Mouse (Mus musculus) right cerebral cortex, postnatal 36 days (tissue): ENCODE measurements around the gene Tfpt.

ENCODE experiments used
- DNase-seq, 2 experiments: peaks; one replicate each; pipeline ENCODE4 v3.0.0; 2022; ENCODE audit warnings: low spot score in 2 of 2, mixed read lengths in 1 of 2

Tfpt gene

DNA sequence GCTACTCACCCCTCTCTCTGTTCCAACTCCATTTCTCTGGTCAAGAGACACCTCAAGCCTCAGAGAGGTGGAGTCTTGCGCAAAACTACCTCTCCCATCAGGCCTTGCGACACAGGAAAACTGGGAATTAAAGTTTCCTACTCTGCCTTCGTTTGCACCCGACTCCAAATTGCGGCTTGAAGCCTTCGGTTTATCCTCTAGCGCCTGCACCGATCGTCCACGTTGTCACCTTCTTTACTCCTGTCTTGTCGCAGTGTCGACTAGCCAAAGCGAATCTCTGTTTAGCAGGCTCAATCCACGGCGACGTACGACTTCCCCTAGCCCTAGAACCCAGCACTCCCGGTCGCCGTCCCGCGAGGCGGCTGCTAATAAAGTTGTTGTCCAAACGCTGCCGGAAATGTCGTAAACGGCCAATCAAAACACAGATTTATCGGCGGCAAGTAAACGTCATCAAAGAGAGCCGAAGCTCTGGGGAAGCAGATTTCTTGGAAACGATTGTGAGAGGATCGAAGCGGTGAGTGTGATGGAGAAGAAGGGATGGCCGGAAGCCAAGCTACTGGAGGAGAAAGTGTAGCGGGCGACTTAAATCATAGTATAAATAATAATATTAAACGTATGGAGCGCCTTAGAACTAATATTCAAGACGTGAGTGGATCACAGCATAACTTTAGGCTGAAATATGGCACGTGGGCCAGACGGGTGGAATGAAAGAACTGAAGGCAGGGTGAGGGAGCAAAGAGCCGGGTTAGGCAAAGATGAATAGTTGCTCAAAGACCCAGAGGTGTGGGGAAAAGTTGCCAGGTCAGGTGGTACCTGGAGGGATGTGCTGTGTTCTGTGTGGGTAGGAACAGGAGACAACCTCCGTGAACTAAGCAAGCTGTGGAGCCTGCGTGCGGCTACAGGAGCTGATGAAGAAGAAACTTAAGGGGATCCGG is at the start of gene Tfpt, which contains the start of gene Prpf31:
Gene Tfpt, minus strand, starts transcription at position 387 of the 935 bp plus-strand sequence.
Gene Prpf31, plus strand, starts transcription at position 443 of the 935 bp plus-strand sequence.
- peak; percentile 90 to 93 for DNase-seq

DNA sequence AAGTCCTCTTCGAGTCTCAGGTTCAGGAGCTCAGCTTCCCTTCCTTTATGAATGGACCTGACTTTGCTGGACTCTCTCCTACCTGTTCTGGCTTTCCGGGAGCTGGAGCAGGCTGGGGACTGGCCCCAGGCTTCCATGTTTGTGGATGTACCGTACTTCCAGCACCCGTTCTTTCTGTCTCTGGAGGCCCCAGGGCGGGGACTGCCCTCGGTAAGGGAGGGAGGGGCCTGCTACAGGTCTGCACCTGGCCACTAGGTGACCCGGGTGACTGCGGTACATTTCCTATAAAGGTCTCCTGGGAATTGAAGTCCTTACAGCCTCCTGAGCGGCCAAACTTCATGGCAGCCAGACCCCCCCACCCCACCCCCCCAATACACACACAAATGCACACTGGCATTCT is 47.6 kb upstream of the Tfpt start, which contains the start of gene Tmc4:
Gene Tmc4, minus strand, starts transcription at position 212 of the 400 bp plus-strand sequence.
- DNase-seq: no peak

DNA sequence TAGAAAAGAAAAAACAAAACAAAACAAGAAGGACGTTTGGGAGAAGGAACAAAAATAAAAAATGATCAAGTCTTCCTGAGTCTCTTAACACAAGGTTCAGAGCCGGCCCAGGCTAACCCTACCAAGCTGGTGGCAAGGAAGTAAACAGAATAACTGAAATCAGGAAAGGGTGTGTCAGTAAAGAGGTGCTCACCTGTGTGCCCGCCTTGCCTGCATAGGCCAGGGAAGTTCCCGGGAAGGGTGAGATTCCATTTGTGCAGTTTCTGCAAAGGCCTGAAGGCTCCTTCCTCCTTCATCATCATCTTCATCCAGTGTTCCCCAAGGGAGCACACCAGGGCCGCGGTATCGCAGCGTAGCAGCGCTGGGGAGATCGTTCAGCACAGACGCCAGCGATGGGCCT is 46.6 kb upstream of the Tfpt start:
- DNase-seq: no peak

DNA sequence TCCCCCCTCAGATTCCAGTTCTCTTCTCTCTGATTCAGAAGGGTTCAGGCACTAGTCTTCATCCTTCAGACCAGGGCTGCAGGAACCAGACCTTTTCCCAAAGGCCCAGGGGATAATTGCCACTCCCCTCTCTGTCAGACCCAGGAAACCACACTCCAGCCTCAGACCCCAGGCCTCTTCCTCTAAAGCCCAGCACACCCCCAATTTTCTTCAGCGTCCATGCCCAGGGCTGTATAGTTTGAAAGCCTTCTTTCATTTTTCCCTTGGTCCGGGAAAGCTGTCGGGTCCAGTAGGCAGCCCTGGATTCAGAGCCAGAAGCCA is 45.5 kb upstream of the Tfpt start:
- no peak for DNase-seq

DNA sequence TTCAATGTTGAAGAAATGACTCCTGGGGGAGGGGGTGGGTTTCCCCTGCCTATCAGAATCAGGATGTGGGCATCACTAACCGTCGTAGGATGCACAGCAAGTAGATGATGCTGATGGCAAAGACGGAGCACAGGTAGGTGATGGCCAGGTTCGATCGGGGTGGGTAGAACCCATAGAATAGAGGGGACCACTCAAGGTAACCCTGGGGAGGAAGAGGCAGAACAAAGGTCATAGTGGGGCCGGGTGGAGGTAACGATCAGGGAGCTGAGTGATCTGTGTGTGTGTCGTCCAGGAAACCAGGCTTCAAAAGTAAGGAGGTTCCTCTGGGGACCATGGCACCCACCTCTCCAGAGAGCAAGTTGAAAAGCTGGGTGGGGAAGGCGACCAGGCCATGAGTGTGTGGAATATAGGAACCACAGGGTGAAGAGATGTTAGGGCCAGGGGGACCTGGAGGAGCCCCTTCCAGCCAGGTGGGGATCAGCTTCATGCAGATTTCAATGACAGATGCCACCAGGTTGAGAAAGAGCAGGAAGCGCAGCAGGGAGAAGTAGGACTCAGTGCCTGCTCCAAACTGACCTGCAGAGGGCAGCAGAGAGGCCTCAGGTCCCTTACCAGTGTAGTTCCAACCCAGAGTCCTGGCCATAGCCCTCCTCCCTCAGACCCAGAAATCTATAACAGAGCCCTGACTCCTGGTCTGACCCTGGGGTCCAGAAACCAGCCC is 44.9 kb upstream of the Tfpt start:
- DNase-seq: peak; percentile 59 to 65

DNA sequence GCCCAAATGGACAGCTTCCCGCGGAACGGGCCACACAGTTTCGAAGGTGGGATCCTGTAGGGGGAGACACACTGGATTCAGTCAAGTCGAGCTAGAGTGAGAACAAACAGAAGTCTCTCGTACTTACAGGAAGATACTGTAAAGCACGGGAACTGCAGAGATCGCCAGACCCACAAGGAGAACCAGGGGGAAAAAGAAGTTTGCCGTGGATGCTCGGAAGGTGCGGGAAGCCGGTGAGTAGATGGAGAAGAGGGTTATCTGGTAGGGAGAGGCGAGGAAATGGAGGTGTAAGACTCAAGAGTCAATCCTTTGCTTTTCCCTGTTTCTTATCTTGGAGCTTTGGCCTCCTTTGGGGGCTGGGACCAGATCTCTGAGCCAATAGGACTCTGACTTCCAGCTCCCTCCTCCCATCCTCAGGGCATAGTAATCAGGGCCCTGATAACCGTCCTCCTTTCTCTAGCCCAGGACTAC is 37.2 kb upstream of the Tfpt start:
- DNase-seq: no peak

DNA sequence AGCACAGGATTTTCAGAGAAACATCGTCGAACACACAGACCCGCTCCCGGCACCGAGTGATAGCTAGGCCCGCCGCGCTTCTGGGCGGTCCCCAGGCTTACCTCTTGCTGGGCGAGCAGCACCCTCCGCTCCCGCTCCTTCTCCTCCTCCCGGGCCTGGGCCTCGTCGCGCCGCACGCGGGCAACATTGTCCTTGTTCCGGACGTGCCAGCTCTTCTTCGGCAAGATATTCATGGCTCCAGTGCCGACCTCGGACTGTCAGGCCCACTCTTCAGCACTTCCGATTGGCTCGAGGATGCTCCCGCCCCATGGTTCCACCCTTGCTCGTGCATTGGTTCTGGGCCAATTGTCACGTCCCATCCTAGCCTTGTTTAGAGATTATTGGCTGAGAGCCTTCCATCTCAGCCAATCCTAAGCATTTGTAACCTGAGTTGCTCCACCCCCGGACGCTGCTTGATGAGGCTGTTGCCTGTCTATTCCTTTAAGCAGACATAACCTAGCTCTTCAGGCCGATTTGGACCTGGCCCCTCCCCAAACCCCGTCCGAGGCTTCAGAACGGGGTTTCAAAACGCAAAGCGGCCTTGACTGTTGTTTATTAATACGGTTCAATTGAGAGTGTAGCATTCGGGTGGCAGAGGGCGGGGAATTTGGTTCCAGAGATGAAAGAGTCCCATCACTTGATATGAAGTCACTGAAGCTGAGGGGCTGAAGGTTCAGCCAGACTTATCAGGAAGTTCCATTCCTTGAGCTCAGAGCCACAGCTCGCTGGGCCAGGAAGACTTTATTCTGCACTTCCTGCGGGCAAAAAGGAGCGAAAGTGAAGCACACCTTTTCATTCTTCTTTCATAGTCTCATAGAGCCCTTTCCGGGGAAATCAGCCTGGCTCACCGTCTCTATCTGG is 35.7 kb upstream of the Tfpt start, which contains the start of gene Leng1:
Gene Leng1, minus strand, starts transcription at position 626 of the 900 bp plus-strand sequence.
- peak; percentile 95 to 98 for DNase-seq

DNA sequence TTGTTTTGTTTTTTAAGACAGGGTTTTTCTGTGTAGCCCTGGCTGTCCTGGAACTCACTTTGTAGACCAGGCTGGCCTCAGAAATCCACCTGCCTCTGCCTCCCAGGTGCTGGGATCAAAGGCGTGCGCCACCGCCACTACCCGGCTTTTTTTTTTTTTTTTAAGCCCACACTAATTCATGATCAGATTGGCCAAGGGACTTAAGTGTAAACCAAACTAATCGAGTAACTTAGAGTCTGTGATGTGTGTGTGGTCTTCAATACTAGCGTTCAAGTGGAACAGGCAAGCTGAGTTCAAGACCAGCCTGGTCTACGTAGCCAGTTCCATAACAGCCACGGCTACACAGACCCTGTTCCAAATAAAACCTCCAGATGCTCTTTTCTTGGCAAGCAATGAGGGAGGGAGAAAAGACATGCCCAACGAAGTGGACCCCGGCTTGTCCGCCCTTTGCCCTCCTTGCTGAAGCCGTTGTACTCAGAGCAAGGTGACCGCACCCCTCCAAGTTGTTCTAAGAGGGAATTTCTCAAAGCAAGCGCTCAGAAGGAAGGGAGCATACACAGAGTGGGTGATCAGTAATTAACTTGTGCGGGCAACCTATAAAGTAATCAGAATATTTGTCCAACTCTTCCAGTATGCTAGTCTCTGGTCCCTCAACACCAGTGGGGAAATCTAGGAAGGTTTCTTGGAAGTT is 34.9 kb upstream of the Tfpt start:
- DNase-seq: no peak

DNA sequence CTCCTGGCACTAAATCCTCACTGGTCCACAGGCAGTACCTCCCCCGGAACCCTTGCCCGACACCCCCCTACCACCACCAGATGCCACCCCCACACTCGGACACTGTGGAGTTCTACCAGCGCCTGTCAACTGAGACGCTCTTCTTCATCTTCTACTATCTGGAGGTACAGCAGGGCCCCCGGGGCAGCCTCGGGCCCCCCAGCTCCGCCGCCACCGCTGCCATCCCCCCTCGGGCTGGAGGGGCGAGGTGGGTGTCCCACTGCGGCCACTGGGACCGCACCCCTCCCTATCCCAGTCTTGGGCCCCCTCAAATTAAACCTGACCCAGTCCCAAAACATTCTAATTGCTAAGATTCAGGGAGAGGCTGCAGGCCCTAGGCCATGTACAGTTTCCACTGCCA is 28.8 kb upstream of the Tfpt start:
- no peak for DNase-seq

DNA sequence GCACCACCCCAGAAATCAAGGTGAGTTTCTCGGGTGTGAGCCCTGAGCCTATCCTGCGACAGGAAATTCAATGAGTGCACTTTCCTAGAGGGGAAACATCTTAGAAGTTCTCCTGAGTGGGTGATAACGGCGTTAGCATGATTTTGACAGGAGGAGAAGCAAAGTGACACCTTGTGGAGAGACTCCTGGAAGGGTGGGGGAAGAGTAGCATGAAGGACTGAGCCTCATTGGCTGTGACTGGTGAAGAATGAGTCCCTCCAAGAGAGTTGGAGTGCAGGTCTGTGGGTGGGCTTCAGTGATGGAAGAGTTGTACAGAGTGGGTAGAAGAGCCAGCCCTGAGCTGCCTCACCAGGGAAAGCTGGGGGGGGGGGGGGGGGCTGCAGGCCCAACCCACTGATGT is 27.2 kb upstream of the Tfpt start:
- DNase-seq: no peak

DNA sequence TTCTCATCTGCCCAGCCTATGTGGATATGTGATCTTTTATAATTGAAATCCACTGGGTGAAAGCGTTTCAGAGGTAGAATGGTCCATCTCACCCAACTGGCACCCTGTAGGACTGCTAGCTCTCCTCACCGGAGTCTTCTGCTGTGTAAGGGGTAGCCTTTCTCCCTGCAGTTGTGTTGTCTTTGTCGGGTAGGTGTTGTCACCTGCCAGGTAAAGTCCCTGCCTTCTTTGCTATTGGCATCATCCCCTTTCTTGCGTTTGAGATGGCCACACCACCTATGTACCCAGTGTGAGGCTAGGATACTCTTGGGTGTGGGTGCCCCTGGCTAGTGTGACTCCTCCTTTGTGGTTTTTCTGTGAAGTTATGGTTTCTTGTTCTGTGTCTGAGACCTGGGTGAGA is 16.9 kb upstream of the Tfpt start:
- DNase-seq: no peak

DNA sequence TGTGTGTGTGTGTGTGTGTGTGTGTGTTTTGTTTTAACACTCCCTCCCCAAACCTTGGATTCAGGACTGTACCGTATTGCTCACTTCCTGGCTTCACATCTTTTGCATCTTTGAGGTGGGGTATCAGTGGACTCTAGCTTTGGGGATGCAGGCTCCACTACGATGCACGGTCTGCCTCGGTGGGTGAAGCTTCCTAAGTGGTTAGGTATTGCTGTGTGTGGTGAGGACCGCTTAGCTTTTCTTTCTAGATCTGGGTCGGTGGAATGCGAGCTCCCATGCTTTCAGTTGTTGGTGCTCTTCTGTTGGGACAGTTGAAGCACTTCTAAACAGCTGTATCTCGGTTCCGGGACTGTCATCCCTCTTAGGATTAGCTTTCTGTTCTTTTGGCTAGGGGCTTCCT is 16.5 kb upstream of the Tfpt start:
- no peak for DNase-seq

DNA sequence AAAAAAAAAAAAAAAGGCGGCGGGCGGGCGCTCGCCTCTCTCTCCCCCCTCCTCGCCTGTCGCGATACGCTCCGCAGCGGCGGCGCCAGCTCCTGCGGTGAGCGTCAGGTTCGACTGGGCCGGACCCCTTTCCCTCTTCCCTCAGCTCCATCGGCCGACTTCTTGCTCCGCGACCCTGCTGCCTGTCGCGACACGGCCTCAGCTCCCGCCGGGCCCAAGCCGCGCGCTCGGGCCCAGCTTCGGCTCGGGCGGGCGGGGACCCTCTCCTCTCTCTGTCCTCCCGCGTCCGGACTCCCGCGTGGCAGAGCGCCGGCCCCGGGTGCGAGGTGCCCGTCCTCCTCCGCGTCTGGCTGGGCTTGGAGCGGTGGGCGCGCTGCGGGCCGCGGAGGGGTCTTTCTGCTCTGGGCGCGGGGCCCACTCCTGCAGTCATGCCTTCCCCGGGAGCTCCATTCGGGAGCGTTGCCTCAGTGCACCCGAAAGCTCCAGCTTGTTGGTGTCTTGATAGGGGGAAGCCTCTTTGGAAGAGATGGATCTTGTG is 15.8 kb upstream of the Tfpt start:
- DNase-seq: no peak

DNA sequence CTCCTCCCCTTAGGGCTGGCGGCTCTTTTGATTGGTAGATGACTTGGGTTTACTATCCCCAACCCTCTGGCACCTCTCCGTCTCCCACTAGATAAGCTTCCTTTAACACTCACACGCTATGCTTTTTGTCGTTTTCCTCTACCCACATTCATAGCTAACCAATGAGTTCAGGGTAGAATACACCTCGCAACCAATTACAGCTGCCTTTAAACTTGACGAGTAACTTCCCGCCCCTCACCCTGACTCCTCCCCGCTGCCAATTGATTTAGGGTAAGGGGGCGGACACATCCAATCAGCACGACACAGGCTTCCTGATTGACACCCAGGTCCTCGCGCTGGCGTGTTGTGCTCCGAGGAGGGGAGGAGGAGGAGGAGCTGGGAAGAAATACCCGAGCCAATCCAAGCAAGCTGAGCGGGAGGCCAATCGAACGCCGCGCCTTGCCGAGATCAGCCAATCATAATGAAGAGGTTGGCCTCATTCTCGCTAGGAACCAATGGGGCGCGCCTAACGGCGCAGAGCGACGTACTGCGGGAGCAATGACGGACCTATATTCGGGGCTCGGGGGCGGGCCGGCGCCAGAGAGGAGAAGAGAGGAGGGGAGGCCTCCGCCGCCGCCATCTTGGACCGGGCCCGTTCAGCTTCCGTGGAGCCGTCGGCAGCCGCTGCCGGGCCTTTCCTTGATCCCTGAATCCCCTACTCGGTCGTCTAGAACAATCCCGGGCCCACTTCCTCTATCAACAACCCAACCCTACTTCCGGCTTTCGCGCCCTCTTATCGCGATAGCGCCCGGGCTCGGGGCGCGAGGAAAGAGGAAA is 15.2 kb upstream of the Tfpt start, which contains the start of gene Cnot3:
Gene Cnot3, plus strand, starts transcription at position 597 of the 816 bp plus-strand sequence.
- peak; percentile 100 for DNase-seq

DNA sequence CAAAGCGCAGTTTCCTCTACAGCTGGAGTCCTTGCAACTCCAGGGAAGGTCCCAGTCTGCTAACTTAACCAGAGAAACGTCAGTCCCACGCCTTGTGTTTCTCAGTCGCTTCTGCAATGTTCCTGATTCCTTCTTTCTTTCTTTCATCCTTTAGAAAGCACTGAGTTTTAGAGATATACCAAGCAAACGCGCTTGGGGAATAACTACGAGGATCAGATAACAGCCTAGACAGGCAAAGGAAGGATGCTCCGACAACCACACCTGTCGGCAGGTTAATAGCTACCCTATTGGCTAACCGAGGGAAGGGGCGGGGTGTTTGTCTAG is 14.6 kb upstream of the Tfpt start:
- no peak for DNase-seq

DNA sequence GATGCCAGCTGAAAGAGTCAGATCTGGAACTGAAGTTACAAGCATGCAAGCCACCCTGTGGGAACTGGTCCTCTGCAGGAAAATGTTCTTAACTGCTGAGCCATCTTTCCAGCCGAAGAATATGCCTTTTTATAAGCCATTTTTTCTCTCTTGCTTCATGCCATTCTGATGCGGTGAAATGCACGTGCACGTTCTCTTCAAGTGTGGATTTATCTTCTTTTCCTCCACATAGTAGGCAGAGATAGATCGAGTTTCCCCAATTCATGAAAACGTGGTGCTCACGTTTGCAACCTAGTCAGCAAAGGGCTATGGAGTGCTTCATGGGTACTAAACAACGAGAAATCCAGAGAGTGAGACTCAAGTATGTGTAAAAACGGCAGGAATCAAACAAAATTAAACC is 14.1 kb upstream of the Tfpt start:
- DNase-seq: no peak

DNA sequence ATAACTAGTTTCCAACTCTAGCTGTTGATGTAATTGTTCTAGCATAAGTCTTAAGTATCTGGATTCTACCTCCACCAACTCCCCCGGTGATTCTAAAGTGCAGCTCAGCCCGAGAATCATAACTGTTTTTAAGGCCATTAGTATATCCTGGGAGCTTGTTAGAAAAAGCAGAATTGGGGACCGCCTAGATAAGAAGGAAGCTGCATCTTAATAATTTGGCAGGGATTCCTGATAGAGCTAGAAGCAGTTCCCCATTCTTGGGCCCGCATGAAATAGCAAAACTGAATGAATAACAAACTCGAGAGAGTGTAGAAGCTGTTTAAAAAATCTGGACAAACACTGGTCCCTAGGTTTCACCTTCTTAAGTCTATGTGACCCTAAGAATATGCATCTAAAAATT is 13.7 kb upstream of the Tfpt start:
- no peak for DNase-seq

DNA sequence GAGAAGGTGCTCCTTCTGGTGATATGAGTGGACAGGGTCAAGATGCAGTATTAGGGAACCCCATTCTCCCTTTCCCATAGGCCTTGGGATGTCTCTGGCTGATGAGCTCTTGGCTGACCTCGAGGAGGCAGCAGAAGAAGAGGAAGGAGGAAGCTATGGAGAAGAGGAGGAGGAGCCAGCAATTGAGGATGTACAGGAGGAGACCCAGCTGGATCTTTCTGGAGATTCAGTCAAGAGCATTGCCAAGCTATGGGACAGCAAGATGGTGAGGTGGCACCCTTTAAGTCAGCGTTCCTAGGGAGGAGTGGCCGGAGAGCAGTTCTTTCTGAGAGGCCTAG is 718 bp upstream of the Tfpt start:
- no peak for DNase-seq

DNA sequence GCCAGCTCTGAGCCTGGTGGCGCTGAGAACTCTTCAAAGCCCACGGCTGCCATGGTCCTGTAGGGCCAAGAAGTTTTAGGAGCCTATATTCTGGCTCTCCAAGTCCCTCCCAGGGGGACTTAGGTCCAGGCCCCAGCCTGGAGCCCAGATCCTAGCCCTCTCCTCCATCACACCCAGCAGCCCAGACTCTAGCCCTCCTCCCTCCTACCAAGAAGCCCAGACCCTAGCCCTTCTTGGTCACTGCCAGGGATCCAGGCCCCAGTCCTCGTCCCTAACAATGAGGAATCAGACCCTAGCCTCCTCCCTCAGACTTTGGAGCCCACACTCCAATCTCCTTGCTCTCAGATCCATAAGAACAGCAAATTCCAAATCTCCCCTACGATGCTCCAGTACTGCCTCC is 699 bp downstream of the Tfpt start:
- DNase-seq: no peak
